Mouse (Mus musculus) small intestine, adult 2 months (tissue): ENCODE data around the gene Slc32a1. TPM values are rescaled to one million over a fixed set of nuclear protein-coding genes. Genes with fewer than 3 reads are reported as not detected.

Experiments used
- H3K27ac ChIP-seq: fragments of 200-500 bp; 2 replicates; pipeline ENCODE4 v1.5.1; 2012; ENCODE audit warnings: low read depth, low read length, control low read depth, inconsistent platforms; ENCODE audit not compliant: insufficient read depth
- H3K27me3 ChIP-seq: fragments of 200-500 bp; 2 replicates; pipeline ENCODE4 v1.6.1; 2012; ENCODE audit warnings: mild to moderate bottlenecking, moderate library complexity, low read length, inconsistent platforms; ENCODE audit not compliant: control insufficient read depth, insufficient read depth
- H3K36me3 ChIP-seq: fragments of 200-500 bp; 2 replicates; pipeline ENCODE4 v1.6.1; 2012; ENCODE audit warnings: mild to moderate bottlenecking, low read length, control low read depth, inconsistent platforms; ENCODE audit not compliant: control insufficient read depth, insufficient read depth
- H3K4me1 ChIP-seq: fragments of 200-500 bp; 2 replicates; pipeline ENCODE4 v1.6.1; 2012; ENCODE audit warnings: low read length, inconsistent platforms, mixed read lengths; ENCODE audit not compliant: control insufficient read depth, insufficient read depth, insufficient read length
- H3K4me3 ChIP-seq: fragments of 200-500 bp; 2 replicates; pipeline ENCODE4 v1.5.1; 2012; ENCODE audit warnings: low read depth, mild to moderate bottlenecking, control low read depth, inconsistent platforms, low read length, moderate library complexity
- CTCF ChIP-seq: fragments of 200-500 bp; IDR thresholded peaks from 2 replicates; pipeline ENCODE4 v1.5.1; 2012; ENCODE audit warnings: low read depth, mild to moderate bottlenecking, control low read depth, inconsistent platforms, low read length, moderate library complexity, mixed read lengths; ENCODE audit not compliant: insufficient replicate concordance, insufficient read length; ENCODE audit errors: extremely low read depth
- POLR2A ChIP-seq: fragments of 200-500 bp; IDR thresholded peaks from 2 replicates; pipeline ENCODE4 v1.6.1; 2012; ENCODE audit warnings: low read depth, mild to moderate bottlenecking, control low read depth, inconsistent platforms, low read length, moderate library complexity
- WGBS: fragments of 180-500 bp; shearing (Covaris S2); methylation state at CpG from one replicate; pipeline ENCODE4 v1.1.7; 2018; 5-methylcytosine and 5-hydroxymethylcytosine counted together
- polyA plus RNA-seq: library from polyadenylated mRNA; depleted of rRNA; stranded (reverse); fragments of >200 nt; gene quantifications from 2 replicates; pipeline ENCODE4 v1.2.3, GENCODE M21; 2012

The Slc32a1 gene
- polyA plus RNA-seq, 1 experiment: not detected

- Histone ChIP-seq H3K27ac (no peak overlapping the region), H3K4me1 (no peaks in the 10 kb centered on the region), H3K36me3 (no peaks in the 10 kb centered on the region), H3K4me3 (no peak overlapping the region), H3K27me3 (no peaks in the 10 kb centered on the region)
- TF ChIP-seq CTCF (no peak), POLR2A (no peak)
- 39% methylated on average over 8 of the region's 8 CpGs for WGBS
Measured at GRCm38 (mm10) chr2:158588524-158589271, 21.9 kb upstream of the Slc32a1 start.

- Histone ChIP-seq H3K27ac (no peak overlapping the region), H3K36me3 (no peaks in the 10 kb centered on the region), H3K4me1 (no peaks in the 10 kb centered on the region), H3K27me3 (no peaks in the 10 kb centered on the region), H3K4me3 (no peak overlapping the region)
- WGBS: 41% methylated on average over 3 of the region's 3 CpGs
- TF ChIP-seq CTCF: no peak
- no peak for TF ChIP-seq POLR2A
Measured at GRCm38 (mm10) chr2:158590495-158590894, 20.1 kb upstream of the Slc32a1 start.

GRCm38 (mm10) chr2:158591286-158591685, 19.3 kb upstream of the Slc32a1 start:
- no peak overlapping the region for H3K27ac ChIP-seq
- no peaks in the 10 kb centered on the region for H3K4me1 ChIP-seq
- no peak for TF ChIP-seq POLR2A
- TF ChIP-seq CTCF: no peak
- no peaks in the 10 kb centered on the region for H3K27me3 ChIP-seq
- no peaks in the 10 kb centered on the region for H3K36me3 ChIP-seq
- H3K4me3 ChIP-seq: no peak overlapping the region
- WGBS: 64% methylated on average over 5 of the region's 5 CpGs

- Histone ChIP-seq H3K4me1 (no peaks in the 10 kb centered on the region), H3K36me3 (no peaks in the 10 kb centered on the region), H3K27me3 (no peaks in the 10 kb centered on the region), H3K27ac (no peak overlapping the region), H3K4me3 (no peak overlapping the region)
- TF ChIP-seq POLR2A (no peak), CTCF (no peak)
- 72% methylated on average over 4 of the region's 4 CpGs for WGBS
Measured at GRCm38 (mm10) chr2:158593371-158593770, 17.2 kb upstream of the Slc32a1 start.

GRCm38 (mm10) chr2:158595103-158595502, 15.5 kb upstream of the Slc32a1 start:
- no peak overlapping the region for H3K27ac ChIP-seq
- H3K4me3 ChIP-seq: no peak overlapping the region
- 3% methylated on average over 12 of the region's 12 CpGs for WGBS
- TF ChIP-seq CTCF (no peak), POLR2A (no peak)
- no peaks in the 10 kb centered on the region for H3K4me1 ChIP-seq
- no peaks in the 10 kb centered on the region for H3K36me3 ChIP-seq
- no peaks in the 10 kb centered on the region for H3K27me3 ChIP-seq

- Histone ChIP-seq H3K4me3 (no peak overlapping the region), H3K4me1 (no peaks in the 10 kb centered on the region), H3K36me3 (no peaks in the 10 kb centered on the region), H3K27ac (no peak overlapping the region), H3K27me3 (no peaks in the 10 kb centered on the region)
- WGBS: 30% methylated on average over 7 of the region's 7 CpGs
- no peak for TF ChIP-seq CTCF
- TF ChIP-seq POLR2A: no peak
Measured at GRCm38 (mm10) chr2:158595577-158595976, 15.0 kb upstream of the Slc32a1 start.

GRCm38 (mm10) chr2:158596803-158597202, 13.8 kb upstream of the Slc32a1 start:
- no peak overlapping the region for H3K4me3 ChIP-seq
- H3K4me1 ChIP-seq: no peaks in the 10 kb centered on the region
- H3K27ac ChIP-seq: no peak overlapping the region
- no peaks in the 10 kb centered on the region for H3K27me3 ChIP-seq
- no peak for TF ChIP-seq POLR2A
- TF ChIP-seq CTCF: no peak
- no peaks in the 10 kb centered on the region for H3K36me3 ChIP-seq
- WGBS: 54% methylated on average over 1 of the region's 1 CpGs
